Mouse (Mus musculus): ENCODE measurements around the gene Shprh.
"Not testable (repeated sequence)": the region's sequence is repeated elsewhere in the genome, so short reads cannot be mapped to it uniquely, and the experiment has no call there.

Gene Shprh

DNA sequence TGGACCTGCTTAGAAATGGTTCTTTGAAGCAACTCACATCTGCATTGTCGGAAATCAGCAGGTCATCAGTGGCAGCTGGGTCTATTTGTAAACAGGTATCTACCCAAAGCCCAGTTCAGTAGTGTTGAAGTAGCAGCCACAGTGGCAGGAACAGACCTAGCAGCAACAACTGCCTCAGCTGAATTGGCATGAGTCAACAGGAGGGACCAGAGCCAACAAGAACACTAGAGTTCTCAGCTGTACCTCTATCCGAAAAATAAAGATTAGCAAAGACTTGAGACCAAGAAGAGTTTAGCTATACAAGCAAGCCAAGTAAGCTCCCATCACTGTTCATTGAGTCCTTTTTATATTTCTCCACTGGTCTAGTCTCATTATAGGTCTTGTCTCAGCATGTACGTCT is 99.0 kb downstream of the Shprh start:
- DNase-seq (ENCODE audit: low spot score): no peak

DNA sequence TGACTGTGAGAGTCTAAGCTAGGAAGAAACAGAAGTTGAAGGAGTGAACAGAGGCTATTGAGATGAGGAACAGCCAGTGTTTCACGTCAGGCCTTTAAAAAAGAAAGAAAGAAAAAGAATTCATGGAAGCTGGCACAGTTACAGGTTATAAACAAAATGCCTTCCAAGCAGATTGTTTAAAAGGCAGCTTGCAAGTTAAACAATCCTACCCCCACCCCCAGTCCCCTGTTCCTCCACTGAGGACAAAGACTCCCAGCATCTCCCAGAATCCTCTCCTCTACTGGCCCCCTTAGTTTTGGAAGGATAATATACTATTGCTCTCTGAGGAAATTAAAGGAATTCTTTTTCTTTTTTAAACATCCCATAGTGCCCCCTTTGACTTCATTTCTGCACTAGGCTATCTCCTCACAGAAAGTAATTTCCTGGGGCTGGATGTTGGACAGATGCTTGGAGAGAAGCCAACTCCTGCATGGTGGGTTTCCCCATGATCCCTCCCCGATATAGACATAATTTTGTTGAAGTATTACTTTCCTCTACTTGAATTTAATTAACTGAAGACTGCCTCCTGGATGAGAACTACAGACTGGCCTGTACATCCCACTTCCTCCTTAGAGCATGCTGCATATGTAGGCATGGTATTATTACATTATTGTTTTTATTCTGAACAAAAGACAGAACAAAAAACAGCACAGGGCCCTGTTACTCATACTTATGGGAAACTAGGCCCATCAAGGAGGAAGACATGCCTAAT is 101.2 kb downstream of the Shprh start:
- DNase-seq (ENCODE audit: low spot score): no peak

DNA sequence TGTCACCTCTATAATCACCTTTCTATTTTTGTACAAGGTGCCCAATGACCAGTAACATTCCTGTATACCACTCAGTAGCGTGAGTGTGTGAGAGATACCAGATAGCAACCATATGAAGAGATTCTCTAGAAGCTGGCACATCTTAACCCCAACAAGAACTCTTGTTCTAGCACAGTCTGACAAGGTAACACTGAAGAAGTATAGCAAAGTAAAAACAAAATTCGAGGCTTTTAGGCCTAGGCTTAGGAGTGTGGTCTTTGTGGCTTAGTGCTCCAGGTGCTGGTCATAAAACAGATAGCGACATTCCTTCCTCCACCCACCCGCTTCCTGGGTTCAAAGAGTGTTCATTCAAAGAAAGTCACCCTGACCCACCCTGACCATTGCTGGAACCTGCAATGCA is 104.4 kb downstream of the Shprh start:
- not testable (repeated sequence) for DNase-seq (ENCODE audit: low spot score)

DNA sequence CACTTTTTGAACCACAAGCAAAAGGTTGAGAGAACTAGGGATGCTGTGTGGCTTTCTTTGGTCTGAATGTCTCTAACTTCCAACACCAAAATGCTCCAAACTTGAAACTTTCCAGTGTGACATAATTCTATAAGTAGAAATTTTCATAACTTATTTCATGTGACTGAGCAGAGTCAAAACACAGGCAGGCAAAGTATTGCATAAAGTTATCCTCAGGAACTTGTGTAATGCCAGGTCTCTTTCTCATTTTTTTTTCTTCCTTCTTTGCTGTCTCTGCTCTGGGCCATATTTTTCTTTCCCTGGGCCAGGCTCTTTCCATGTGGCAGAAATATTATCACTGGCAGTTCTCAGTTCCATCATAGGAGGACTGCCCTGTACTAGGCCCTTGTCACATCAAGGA is 110.9 kb downstream of the Shprh start:
- DNase-seq (ENCODE audit: low spot score): no peak

DNA sequence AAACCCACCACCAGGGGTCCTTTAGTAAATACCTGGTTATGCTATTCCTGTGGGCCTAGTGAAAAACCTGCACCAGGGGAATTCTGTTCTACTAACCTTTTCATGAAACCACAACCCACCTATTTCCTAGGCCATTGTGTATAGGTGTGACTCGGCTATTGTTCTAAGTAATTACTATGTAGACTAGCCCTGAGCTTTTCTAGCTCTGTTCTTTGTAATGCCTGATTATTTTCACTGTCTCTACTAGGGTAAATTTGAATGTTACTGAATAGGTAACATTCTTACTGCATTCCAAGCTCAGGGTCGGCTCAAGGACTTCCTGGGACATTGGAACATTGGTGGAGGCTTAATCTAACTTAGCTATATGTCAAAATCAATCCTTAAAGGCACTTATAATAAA is 113.1 kb downstream of the Shprh start:
- DNase-seq (ENCODE audit: low spot score): not testable (repeated sequence)

DNA sequence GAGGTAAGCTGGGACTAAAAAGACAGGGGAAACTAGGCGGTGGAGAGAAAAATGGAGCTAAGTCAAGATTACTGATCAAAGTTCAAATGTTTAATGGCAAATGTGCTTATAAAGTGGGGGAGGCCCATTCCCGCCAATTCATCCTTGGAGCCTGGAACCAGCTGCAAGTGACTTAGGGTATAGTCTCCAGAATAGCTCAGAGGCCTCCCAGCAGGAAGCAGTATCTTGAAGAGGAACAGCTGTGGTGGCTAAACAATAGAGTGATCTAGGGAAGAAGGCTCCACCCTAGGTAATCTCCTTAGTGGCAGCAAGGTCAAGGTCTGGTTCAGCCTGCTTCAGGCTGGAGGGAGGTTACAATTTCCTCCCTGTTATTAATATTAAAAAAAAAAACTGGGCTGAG is 114.6 kb downstream of the Shprh start:
- DNase-seq (ENCODE audit: low spot score): not testable (repeated sequence)
